Mouse (Mus musculus): Measurements from ENCODE around the gene Pde1a. TPM values are rescaled to one million over a fixed set of nuclear protein-coding genes. Genes with fewer than 3 reads are reported as not detected.

The Pde1a gene
- polyA plus RNA-seq, 1 experiment from 2014 or later: 4.6 TPM

DNA sequence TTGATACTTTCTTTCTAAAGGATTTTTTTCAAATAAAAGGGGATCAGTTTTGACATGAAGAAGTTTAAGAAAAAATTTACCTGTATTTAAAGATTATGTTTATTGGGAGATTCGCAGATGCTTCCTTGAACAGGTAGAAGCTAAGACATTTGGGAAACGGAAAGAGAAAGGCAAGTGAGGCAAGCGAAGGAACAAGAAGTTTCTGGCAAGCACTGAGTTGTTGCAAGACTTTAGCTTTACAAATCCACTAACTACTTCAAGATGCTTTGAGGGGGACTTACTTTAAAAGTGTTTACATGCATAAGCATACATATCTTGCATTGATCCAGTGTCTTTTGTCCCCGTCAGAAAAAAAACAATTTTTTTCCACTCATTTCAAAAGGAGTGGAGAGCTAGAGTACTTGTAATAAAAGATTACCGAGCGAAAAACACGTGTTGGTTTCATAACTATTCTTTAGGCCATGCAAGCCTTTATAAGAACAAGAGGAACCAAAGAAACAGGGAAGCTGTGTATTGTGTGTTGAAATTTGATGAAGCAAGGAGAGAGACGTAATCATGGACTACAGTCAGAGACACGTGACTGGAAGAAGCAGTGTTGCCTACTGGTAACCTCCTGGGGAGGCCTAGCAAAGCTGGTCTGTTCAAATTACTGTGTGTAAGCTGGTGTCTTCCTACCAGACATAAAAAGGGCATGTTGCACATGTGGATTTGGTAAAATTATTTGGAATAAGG lies 49.0 kb downstream of the Pde1a start:
- no peaks in the 10 kb centered on the region for H3K4me1 ChIP-seq (replicated peaks)
- no peaks in the 10 kb centered on the region for H3K36me3 ChIP-seq
- WGBS: 87% methylated on average over 9 of the region's 9 CpGs
- no peaks in the 10 kb centered on the region for H3K9me3 ChIP-seq
- no peaks in the 10 kb centered on the region for H3K27me3 ChIP-seq
- no peak overlapping the region for H3K27ac ChIP-seq
- no peak for ATAC-seq (ENCODE audit: low FRiP score)
- no peak overlapping the region for H3K4me3 ChIP-seq
- H3K9ac ChIP-seq: no peak overlapping the region
- no peak overlapping the region for H3K4me2 ChIP-seq

DNA sequence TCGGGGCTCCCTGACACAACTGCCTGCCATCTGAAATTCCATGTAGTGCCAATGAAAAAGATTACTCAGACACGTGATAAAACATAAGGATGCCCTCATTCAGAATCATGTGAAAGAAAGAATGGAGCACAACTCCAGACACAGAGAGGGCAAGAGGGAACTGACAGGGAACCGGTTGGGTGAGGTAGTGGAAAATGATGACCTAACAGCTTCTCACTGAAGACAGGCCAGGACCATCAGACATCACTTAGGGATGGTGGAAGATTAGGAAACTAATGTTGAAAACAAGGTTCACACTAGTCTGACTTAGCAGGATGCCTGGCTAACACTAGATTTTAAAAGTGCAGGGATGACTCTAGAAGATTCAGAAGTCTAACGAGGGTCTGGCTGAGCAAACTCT lies 49.6 kb downstream of the Pde1a start:
- no peaks in the 10 kb centered on the region for H3K9me3 ChIP-seq
- H3K4me1 ChIP-seq (replicated peaks): no peaks in the 10 kb centered on the region
- H3K36me3 ChIP-seq: no peaks in the 10 kb centered on the region
- H3K27ac ChIP-seq: no peak overlapping the region
- ATAC-seq (ENCODE audit: low FRiP score): no peak
- no peak overlapping the region for H3K9ac ChIP-seq
- no peaks in the 10 kb centered on the region for H3K27me3 ChIP-seq
- no peak overlapping the region for H3K4me2 ChIP-seq
- WGBS: 87% methylated on average over 4 of the region's 4 CpGs
- no peak overlapping the region for H3K4me3 ChIP-seq

DNA sequence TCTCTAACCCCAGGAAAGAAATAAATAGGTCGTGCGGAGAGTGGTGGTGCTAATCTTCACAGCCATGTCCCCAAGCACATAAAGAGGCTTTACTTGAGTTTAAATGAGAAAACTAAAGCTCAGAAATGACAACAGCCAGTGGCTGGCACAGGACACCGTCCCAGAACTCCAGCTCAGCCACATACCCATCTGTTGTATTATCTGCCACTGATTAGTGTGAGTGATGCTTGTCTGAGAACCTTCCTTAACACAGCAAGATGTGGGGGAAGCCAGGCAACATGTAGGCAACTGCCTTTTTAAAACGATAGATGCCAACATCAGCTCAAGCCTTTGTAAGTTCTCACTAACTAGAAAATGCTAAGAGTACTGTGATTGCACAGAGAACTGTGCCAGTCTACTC lies 52.9 kb downstream of the Pde1a start:
- WGBS: 84% methylated on average over 4 of the region's 4 CpGs
- H3K36me3 ChIP-seq: no peaks in the 10 kb centered on the region
- H3K9ac ChIP-seq: no peak overlapping the region
- no peak for ATAC-seq (ENCODE audit: low FRiP score)
- no peak overlapping the region for H3K4me2 ChIP-seq
- no peak overlapping the region for H3K4me3 ChIP-seq
- no peak overlapping the region for H3K27ac ChIP-seq
- no peaks in the 10 kb centered on the region for H3K9me3 ChIP-seq
- no peaks in the 10 kb centered on the region for H3K4me1 ChIP-seq (replicated peaks)
- H3K27me3 ChIP-seq: no peaks in the 10 kb centered on the region

DNA sequence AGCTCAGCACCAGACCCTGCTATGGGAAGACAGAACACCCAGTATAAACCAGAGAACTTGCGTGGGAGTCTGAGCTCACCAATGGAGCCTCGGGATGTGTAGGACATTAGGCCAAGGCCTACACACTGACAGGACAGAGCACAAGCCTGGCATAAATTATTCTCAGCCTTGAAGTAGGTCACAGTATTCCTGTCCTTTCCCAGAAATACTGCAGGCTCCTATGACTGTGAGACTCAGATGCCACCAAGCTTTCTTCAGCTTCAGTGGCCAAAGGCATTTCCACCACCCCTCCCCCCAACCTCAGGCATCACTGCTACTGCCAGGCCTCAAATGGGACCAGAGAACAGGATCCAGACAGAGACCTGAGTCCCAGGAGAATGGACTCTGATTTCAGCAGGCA lies 54.7 kb downstream of the Pde1a start:
- no peak overlapping the region for H3K4me2 ChIP-seq
- no peaks in the 10 kb centered on the region for H3K9me3 ChIP-seq
- H3K36me3 ChIP-seq: no peaks in the 10 kb centered on the region
- no peak overlapping the region for H3K27ac ChIP-seq
- no peak overlapping the region for H3K9ac ChIP-seq
- H3K4me3 ChIP-seq: no peak overlapping the region
- ATAC-seq (ENCODE audit: low FRiP score): no peak
- 90% methylated on average over 2 of the region's 2 CpGs for WGBS
- no peaks in the 10 kb centered on the region for H3K4me1 ChIP-seq (replicated peaks)
- H3K27me3 ChIP-seq: no peaks in the 10 kb centered on the region

DNA sequence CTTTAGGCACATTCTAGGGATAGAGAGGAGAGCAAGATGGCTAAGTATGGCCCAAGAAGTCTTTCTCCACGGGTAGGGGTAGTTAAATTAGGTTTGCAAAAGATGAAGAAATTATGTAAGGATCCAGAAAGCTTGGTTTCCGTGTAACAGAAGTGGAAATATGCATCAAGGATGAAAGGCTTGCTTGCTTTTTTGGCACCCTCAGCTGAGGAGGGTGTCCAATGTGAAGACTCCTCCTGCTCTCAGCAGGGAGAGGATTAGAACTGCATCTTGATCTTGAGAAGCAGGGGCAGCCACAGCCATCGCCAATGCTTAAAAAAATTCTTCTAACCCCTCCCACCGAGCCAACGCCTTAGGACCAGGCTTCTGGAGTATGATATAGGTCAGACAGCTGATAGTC lies 55.2 kb downstream of the Pde1a start:
- H3K9me3 ChIP-seq: no peaks in the 10 kb centered on the region
- H3K27ac ChIP-seq: no peak overlapping the region
- no peaks in the 10 kb centered on the region for H3K36me3 ChIP-seq
- H3K4me3 ChIP-seq: no peak overlapping the region
- H3K4me2 ChIP-seq: no peak overlapping the region
- H3K4me1 ChIP-seq (replicated peaks): no peaks in the 10 kb centered on the region
- 63% methylated on average over 5 of the region's 5 CpGs for WGBS
- H3K27me3 ChIP-seq: no peaks in the 10 kb centered on the region
- H3K9ac ChIP-seq: no peak overlapping the region
- ATAC-seq (ENCODE audit: low FRiP score): no peak

DNA sequence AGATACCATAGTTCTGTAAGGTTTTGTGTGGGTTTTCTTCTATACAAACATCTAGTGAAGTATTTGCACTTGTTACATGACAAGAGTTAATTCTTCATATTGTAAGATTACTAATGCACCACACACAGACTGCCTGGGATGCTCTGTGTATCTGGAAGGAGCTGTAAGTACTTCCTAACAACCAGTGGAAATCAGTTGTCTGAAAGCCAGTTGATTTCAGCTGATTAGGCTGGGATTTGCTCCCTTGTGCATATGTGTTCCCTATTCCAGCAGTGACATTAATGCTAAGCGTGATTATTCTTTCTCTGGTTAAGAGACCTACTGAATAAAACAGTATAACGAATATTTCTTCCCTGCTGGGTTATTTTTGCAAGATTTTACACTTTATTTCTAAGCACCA lies 55.8 kb downstream of the Pde1a start:
- Histone ChIP-seq H3K9me3 (no peaks in the 10 kb centered on the region), H3K36me3 (no peaks in the 10 kb centered on the region), H3K9ac (no peak overlapping the region), H3K27ac (no peak overlapping the region), H3K27me3 (no peaks in the 10 kb centered on the region), H3K4me1 (replicated peaks) (no peaks in the 10 kb centered on the region), H3K4me3 (no peak overlapping the region), H3K4me2 (no peak overlapping the region)
- WGBS: 78% methylated on average over 2 of the region's 2 CpGs
- no peak for ATAC-seq (ENCODE audit: low FRiP score)

DNA sequence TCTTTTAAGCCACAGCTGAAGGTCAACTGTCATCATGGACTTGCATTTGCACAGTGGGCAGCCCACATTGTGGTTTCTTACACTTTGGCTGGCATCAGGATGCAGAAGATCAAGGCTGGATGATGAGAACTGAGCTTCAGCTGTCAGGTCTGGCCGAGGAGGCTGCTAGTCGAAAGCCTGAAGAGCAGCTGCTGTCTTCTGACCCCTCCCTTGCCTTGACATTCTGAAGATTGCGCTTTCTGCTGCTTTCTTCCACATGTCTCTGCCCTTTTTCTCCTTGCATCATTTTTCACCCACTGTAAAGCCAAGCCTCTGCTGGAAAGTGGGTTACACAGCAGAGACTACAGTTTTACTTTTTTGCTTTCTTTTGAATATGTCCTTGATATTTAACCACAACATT lies 59.5 kb downstream of the Pde1a start:
- 75% methylated on average over 3 of the region's 3 CpGs for WGBS
- H3K9me3 ChIP-seq: no peaks in the 10 kb centered on the region
- no peaks in the 10 kb centered on the region for H3K36me3 ChIP-seq
- ATAC-seq (ENCODE audit: low FRiP score): no peak
- no peak overlapping the region for H3K4me2 ChIP-seq
- no peak overlapping the region for H3K27ac ChIP-seq
- no peaks in the 10 kb centered on the region for H3K4me1 ChIP-seq (replicated peaks)
- H3K4me3 ChIP-seq: no peak overlapping the region
- H3K27me3 ChIP-seq: no peaks in the 10 kb centered on the region
- H3K9ac ChIP-seq: no peak overlapping the region

DNA sequence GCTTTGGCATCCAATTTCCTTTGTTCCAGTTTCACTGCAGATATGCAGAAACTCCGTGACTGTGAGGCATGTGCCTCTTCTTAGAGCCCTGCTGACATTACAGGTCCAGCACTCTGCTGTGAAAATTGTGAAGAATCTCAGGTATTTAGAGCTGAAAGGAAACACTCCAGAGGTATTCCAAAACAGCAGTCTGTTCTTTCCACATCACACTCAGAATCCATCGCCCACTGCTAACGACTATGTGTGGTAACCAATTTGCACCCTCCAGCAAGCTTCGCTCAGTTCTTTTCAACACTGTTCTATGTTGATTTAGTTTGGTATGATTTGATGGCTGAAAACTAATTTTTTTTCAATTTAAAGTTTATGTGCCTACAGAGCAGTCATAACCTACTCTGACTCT lies 62.8 kb downstream of the Pde1a start:
- Histone ChIP-seq H3K27me3 (no peaks in the 10 kb centered on the region), H3K27ac (no peak overlapping the region), H3K9ac (no peak overlapping the region), H3K36me3 (no peaks in the 10 kb centered on the region), H3K4me1 (replicated peaks) (no peaks in the 10 kb centered on the region), H3K4me3 (no peak overlapping the region), H3K4me2 (no peak overlapping the region), H3K9me3 (no peaks in the 10 kb centered on the region)
- ATAC-seq (ENCODE audit: low FRiP score): no peak
- WGBS: 88% methylated on average over 4 of the region's 4 CpGs

DNA sequence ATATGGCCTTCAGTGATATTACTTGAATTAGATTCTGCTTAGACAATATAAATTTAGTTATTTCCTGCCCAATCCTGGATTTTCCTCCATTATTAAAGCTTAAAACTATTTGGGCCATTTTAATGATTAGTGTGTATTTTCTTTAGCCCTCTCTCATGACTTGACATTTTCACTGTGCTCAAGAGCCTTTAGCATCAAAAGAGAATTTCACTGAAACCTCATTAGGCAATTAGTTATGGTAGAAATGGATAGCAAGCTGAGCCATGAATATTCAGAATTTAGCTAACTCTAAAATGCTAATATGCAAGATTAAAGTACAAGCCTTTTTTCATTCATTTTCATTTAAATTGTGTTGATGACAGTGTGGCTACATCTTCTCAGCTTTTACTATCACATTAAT lies 73.2 kb downstream of the Pde1a start:
- Histone ChIP-seq H3K4me1 (replicated peaks) (no peaks in the 10 kb centered on the region), H3K27me3 (no peaks in the 10 kb centered on the region), H3K36me3 (no peaks in the 10 kb centered on the region), H3K4me3 (no peak overlapping the region), H3K27ac (no peak overlapping the region), H3K4me2 (no peak overlapping the region), H3K9ac (no peak overlapping the region), H3K9me3 (no peaks in the 10 kb centered on the region)
- no peak for ATAC-seq (ENCODE audit: low FRiP score)

DNA sequence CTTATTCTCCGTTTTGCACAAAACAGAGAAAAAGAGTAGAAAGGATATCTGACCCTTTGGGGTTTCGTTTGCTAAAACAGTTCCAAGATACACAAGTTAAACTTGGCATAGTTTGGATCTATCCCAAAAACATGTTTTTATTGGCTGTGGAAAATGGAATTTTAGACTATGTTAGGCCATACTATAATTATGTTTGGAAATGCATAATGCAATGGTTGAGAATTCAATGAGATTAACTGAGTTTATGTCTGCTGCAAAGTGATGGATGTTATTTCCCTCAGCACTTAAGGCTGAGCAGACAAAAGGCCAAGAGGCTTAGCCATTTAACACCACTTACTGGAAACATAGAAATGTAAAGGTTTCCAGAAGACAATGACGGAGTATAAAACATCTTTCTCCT lies 75.2 kb downstream of the Pde1a start:
- no peaks in the 10 kb centered on the region for H3K27me3 ChIP-seq
- H3K36me3 ChIP-seq: no peaks in the 10 kb centered on the region

DNA sequence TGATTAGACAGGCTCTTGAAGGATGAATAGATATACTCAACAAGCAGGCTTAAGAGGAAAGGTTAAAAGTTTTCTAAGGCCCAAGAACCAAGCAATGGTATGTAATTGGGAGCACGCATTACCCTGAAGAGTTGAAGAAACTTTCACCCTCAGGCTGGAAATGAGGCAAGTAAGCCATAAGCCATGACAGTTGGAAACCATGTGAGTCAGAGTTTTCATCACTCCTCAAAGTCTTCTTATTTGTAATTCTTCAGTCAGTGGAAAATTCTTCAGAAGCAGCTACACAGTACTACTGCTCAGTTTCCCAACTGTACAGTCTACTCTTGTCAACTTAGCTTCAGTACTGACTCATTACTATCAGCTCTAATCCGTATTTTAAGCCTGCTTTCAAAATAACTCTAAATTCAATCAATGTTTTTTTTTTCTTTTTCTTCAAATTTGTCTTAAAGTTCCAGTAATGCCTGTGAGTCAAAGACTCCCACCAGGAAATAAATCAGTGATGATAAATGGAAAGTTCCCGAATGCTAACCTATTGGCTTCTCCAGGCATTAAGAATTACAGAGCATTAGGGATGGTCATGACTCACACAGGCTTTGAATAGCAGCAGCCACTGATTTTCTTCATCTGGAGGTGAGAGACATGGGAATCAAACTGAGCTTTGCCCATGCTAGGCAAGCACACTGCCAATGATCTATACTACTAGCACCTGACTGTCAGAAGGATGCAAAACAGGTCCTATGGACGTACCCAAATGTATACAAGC lies 82.3 kb downstream of the Pde1a start:
- H3K27me3 ChIP-seq: no peaks in the 10 kb centered on the region
- H3K9ac ChIP-seq: no peak overlapping the region
- no peaks in the 10 kb centered on the region for H3K9me3 ChIP-seq
- 91% methylated on average over 4 of the region's 4 CpGs for WGBS
- no peak for ATAC-seq (ENCODE audit: low FRiP score)
- H3K4me1 ChIP-seq (replicated peaks): no peaks in the 10 kb centered on the region
- no peak overlapping the region for H3K27ac ChIP-seq
- H3K36me3 ChIP-seq: no peaks in the 10 kb centered on the region
- H3K4me2 ChIP-seq: no peak overlapping the region
- no peak overlapping the region for H3K4me3 ChIP-seq

More for the DNA sequence above, 75.2 kb downstream of the Pde1a start:
- H3K4me1 ChIP-seq (replicated peaks): no peaks in the 10 kb centered on the region
- H3K9me3 ChIP-seq: no peaks in the 10 kb centered on the region
- H3K9ac ChIP-seq: no peak overlapping the region
- H3K4me3 ChIP-seq: no peak overlapping the region
- no peak for ATAC-seq (ENCODE audit: low FRiP score)
- no peak overlapping the region for H3K4me2 ChIP-seq
- WGBS: 81% methylated on average over 3 of the region's 3 CpGs
- H3K27ac ChIP-seq: no peak overlapping the region

DNA sequence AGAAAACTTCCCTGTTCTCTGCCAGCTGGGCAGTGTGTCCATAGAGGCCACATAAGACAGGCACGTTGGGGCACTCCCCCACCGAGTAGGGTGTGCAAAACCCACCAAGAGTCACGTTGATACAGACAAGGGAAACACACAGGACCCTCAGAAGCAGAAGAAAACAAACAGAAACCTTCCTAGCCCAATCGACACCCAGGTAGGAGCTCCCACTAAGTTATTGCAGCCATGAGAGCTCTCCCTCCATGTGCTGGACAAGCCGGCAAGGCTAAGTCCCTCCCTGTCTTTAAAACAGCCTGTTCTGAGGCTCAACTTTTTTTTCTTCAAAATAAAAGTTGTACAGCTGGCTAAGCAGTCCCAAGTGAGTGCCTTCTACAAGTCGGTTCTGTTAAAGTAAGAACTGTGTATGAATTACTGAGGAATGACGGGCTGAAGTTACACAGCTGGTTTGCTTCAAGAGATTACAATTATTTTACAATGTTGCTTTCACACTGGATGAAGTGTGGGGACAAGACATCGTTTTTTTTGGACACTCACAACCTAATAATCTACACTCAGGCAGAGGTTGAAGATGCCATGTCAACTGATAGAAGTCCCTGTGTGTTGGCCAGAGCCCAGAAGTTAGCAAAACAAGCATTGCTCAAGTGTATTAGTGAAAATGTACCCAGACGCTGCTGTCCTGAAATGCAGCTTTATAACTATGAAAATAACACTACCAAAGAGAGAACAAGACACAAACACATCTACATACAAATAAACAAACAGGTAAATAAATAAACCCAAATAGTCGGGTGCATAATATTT lies 90.4 kb downstream of the Pde1a start:
- Histone ChIP-seq H3K27me3 (no peaks in the 10 kb centered on the region), H3K4me2 (no peak overlapping the region), H3K4me3 (no peak overlapping the region), H3K9me3 (no peaks in the 10 kb centered on the region), H3K9ac (no peak overlapping the region), H3K36me3 (no peaks in the 10 kb centered on the region), H3K4me1 (replicated peaks) (no peaks in the 10 kb centered on the region), H3K27ac (no peak overlapping the region)
- no peak for ATAC-seq (ENCODE audit: low FRiP score)
- WGBS: 76% methylated on average over 10 of the region's 10 CpGs
